Mouse (Mus musculus): ENCODE measurements around the gene Cpxm1. TPM values are rescaled to one million over a fixed set of nuclear protein-coding genes. Genes with fewer than 3 reads are reported as not detected.

Gene Cpxm1
- 34.6 and 40.6 TPM in 2 replicates for polyA plus RNA-seq (2015; fragmentation: Nextera tagmentation; extraction: Ambion mirVana)

GRCm38 (mm10) chr2:130397186-130397985 lies at the start of gene Cpxm1:
Gene Cpxm1, minus strand, starts transcription at chr2:130397574.
- Histone ChIP-seq H3K27ac (replicated peaks) (peak within 1 kb of the TSS; percentile 26), H3K36me3 (peaks cover 23% of the 10 kb centered on the region; the same call in 1 of the 2 replicates), H3K27me3 (replicated peaks) (peaks cover 16% of the 10 kb centered on the region), H3K4me1 (peaks cover 7% of the 10 kb centered on the region), H3K9ac (peak within 1 kb of the TSS; percentile 84), H3K9me3 (no peaks in the 10 kb centered on the region), H3K4me2 (peak within 1 kb of the TSS; percentile 83), H3K4me3 (peak within 1 kb of the TSS; percentile 61)
- ATAC-seq (ENCODE audit: extremely low read depth, insufficient number of reproducible peaks, low FRiP score, low TSS enrichment) = peak; percentile 63
- WGBS = under 1% methylated on average over 47 of the region's 53 CpGs

GRCm38 (mm10) chr2:130442162-130442561 lies 44.8 kb upstream of the Cpxm1 start:
- WGBS = 78% methylated on average over 10 of the region's 10 CpGs
- no peak overlapping the region for H3K4me3 ChIP-seq
- H3K9ac ChIP-seq = no peak overlapping the region
- ATAC-seq (ENCODE audit: extremely low read depth, insufficient number of reproducible peaks, low FRiP score, low TSS enrichment) = no peak
- H3K4me1 ChIP-seq = no peaks in the 10 kb centered on the region
- H3K27me3 ChIP-seq (replicated peaks) = no peaks in the 10 kb centered on the region
- no peak overlapping the region for H3K4me2 ChIP-seq
- no peaks in the 10 kb centered on the region for H3K9me3 ChIP-seq
- peaks cover 80% of the 10 kb centered on the region for H3K36me3 ChIP-seq
- no peak overlapping the region for H3K27ac ChIP-seq (replicated peaks)

- H3K9me3 ChIP-seq = no peaks in the 10 kb centered on the region
- no peak overlapping the region for H3K9ac ChIP-seq
- H3K27me3 ChIP-seq (replicated peaks) = no peaks in the 10 kb centered on the region
- H3K4me3 ChIP-seq = no peak overlapping the region
- ATAC-seq (ENCODE audit: extremely low read depth, insufficient number of reproducible peaks, low FRiP score, low TSS enrichment) = no peak
- no peaks in the 10 kb centered on the region for H3K4me1 ChIP-seq
- WGBS = 82% methylated on average over 4 of the region's 4 CpGs
- no peak overlapping the region for H3K27ac ChIP-seq (replicated peaks)
- H3K4me2 ChIP-seq = no peak overlapping the region
- peaks cover 75% of the 10 kb centered on the region for H3K36me3 ChIP-seq
These were observed 42.6 kb upstream of the Cpxm1 start for GRCm38 (mm10) chr2:130439840-130440480.

- Histone ChIP-seq H3K9me3 (no peaks in the 10 kb centered on the region), H3K27ac (replicated peaks) (no peak overlapping the region), H3K4me3 (no peak overlapping the region), H3K4me1 (no peaks in the 10 kb centered on the region), H3K36me3 (peaks cover 66% of the 10 kb centered on the region), H3K27me3 (replicated peaks) (no peaks in the 10 kb centered on the region), H3K4me2 (no peak overlapping the region), H3K9ac (no peak overlapping the region)
- no peak for ATAC-seq (ENCODE audit: extremely low read depth, insufficient number of reproducible peaks, low FRiP score, low TSS enrichment)
- 87% methylated on average over 3 of the region's 3 CpGs for WGBS
These were observed 41.5 kb upstream of the Cpxm1 start for GRCm38 (mm10) chr2:130438861-130439260.

GRCm38 (mm10) chr2:130436769-130437168 lies 39.4 kb upstream of the Cpxm1 start:
- 96% methylated on average over 1 of the region's 1 CpGs for WGBS
- no peak for ATAC-seq (ENCODE audit: extremely low read depth, insufficient number of reproducible peaks, low FRiP score, low TSS enrichment)
- Histone ChIP-seq H3K4me1 (peaks cover 9% of the 10 kb centered on the region), H3K27me3 (replicated peaks) (no peaks in the 10 kb centered on the region), H3K27ac (replicated peaks) (no peak overlapping the region), H3K9ac (no peak overlapping the region), H3K4me3 (no peak overlapping the region), H3K9me3 (no peaks in the 10 kb centered on the region), H3K36me3 (peaks cover 52% of the 10 kb centered on the region), H3K4me2 (no peak overlapping the region)

GRCm38 (mm10) chr2:130433152-130433551 lies 35.8 kb upstream of the Cpxm1 start:
- no peak overlapping the region for H3K27ac ChIP-seq (replicated peaks)
- no peak overlapping the region for H3K4me2 ChIP-seq
- H3K36me3 ChIP-seq = peaks cover 19% of the 10 kb centered on the region
- no peak overlapping the region for H3K4me3 ChIP-seq
- no peaks in the 10 kb centered on the region for H3K27me3 ChIP-seq (replicated peaks)
- 21% methylated on average over 4 of the region's 4 CpGs for WGBS
- no peaks in the 10 kb centered on the region for H3K9me3 ChIP-seq
- H3K9ac ChIP-seq = no peak overlapping the region
- H3K4me1 ChIP-seq = peaks cover 26% of the 10 kb centered on the region
- no peak for ATAC-seq (ENCODE audit: extremely low read depth, insufficient number of reproducible peaks, low FRiP score, low TSS enrichment)

GRCm38 (mm10) chr2:130432157-130432556 lies 34.8 kb upstream of the Cpxm1 start:
- Histone ChIP-seq H3K36me3 (peaks cover 10% of the 10 kb centered on the region), H3K27me3 (replicated peaks) (no peaks in the 10 kb centered on the region), H3K4me1 (peaks cover 26% of the 10 kb centered on the region), H3K27ac (replicated peaks) (no peak overlapping the region), H3K4me3 (no peak overlapping the region), H3K9ac (0 out of 2 replicates have a peak overlapping the region, but pooled peaks have one; percentile 19), H3K9me3 (no peaks in the 10 kb centered on the region), H3K4me2 (no peak overlapping the region)
- ATAC-seq (ENCODE audit: extremely low read depth, insufficient number of reproducible peaks, low FRiP score, low TSS enrichment) = no peak
- WGBS = 68% methylated on average over 3 of the region's 3 CpGs

- Histone ChIP-seq H3K36me3 (peaks cover 10% of the 10 kb centered on the region), H3K27ac (replicated peaks) (no peak overlapping the region), H3K27me3 (replicated peaks) (no peaks in the 10 kb centered on the region), H3K4me3 (no peak overlapping the region), H3K9ac (no peak overlapping the region), H3K4me2 (no peak overlapping the region), H3K4me1 (peaks cover 27% of the 10 kb centered on the region), H3K9me3 (no peaks in the 10 kb centered on the region)
- WGBS = 65% methylated on average over 3 of the region's 3 CpGs
- no peak for ATAC-seq (ENCODE audit: extremely low read depth, insufficient number of reproducible peaks, low FRiP score, low TSS enrichment)
These were observed 33.1 kb upstream of the Cpxm1 start for GRCm38 (mm10) chr2:130430484-130430883.

GRCm38 (mm10) chr2:130429851-130430250 lies 32.5 kb upstream of the Cpxm1 start:
- Histone ChIP-seq H3K4me3 (no peak overlapping the region), H3K27ac (replicated peaks) (no peak overlapping the region), H3K9ac (no peak overlapping the region), H3K9me3 (no peaks in the 10 kb centered on the region), H3K4me2 (no peak overlapping the region), H3K36me3 (peaks cover 10% of the 10 kb centered on the region), H3K4me1 (peaks cover 34% of the 10 kb centered on the region), H3K27me3 (replicated peaks) (no peaks in the 10 kb centered on the region)
- WGBS = 54% methylated on average over 2 of the region's 2 CpGs
- ATAC-seq (ENCODE audit: extremely low read depth, insufficient number of reproducible peaks, low FRiP score, low TSS enrichment) = no peak

- peaks cover 20% of the 10 kb centered on the region for H3K4me1 ChIP-seq
- peak overlapping the region; percentile 88 for H3K4me2 ChIP-seq
- no peak for ATAC-seq (ENCODE audit: extremely low read depth, insufficient number of reproducible peaks, low FRiP score, low TSS enrichment)
- peak overlapping the region; percentile 88 for H3K9ac ChIP-seq
- no peaks in the 10 kb centered on the region for H3K9me3 ChIP-seq
- H3K27me3 ChIP-seq (replicated peaks) = 0 out of 2 replicates have a peak, but pooled peaks cover 3% of the 10 kb centered on the region
- peak overlapping the region; percentile 89 for H3K27ac ChIP-seq (replicated peaks)
- H3K36me3 ChIP-seq = peaks cover 15% of the 10 kb centered on the region
- H3K4me3 ChIP-seq = peak overlapping the region; percentile 86
- 24% methylated on average over 5 of the region's 5 CpGs for WGBS
These were observed 27.7 kb upstream of the Cpxm1 start for GRCm38 (mm10) chr2:130425112-130425511.

- peak; percentile 85 for ATAC-seq (ENCODE audit: extremely low read depth, insufficient number of reproducible peaks, low FRiP score, low TSS enrichment)
- under 1% methylated on average over 58 of the region's 58 CpGs for WGBS
- peak within 1 kb of the TSS; percentile 88 for H3K9ac ChIP-seq
- H3K36me3 ChIP-seq = peaks cover 22% of the 10 kb centered on the region
- H3K9me3 ChIP-seq = no peaks in the 10 kb centered on the region
- peaks cover 14% of the 10 kb centered on the region for H3K4me1 ChIP-seq
- H3K27me3 ChIP-seq (replicated peaks) = 0 out of 2 replicates have a peak, but pooled peaks cover 3% of the 10 kb centered on the region
- H3K4me3 ChIP-seq = peak within 1 kb of the TSS; percentile 86
- peak within 1 kb of the TSS; percentile 88 for H3K4me2 ChIP-seq
- peak within 1 kb of the TSS; percentile 89 for H3K27ac ChIP-seq (replicated peaks)
These were observed 26.9 kb upstream of the Cpxm1 start, which contains the start of the genes Vps16 and Pced1a for GRCm38 (mm10) chr2:130424126-130424853. Gene Vps16, plus strand, starts transcription at chr2:130424339. Gene Pced1a, minus strand, starts transcription at chr2:130424701.
